Mouse (Mus musculus): ENCODE data around the gene Cmtr1. TPM values are rescaled to one million over a fixed set of nuclear protein-coding genes. Genes with fewer than 3 reads are reported as not detected.
A peak's percentile ranks its signal among the peaks of the same experiment; 100 is the strongest.

The Cmtr1 gene
- total and polyA plus RNA-seq, 3 experiments = 47.3 to 99.6 (median 77.9) TPM

DNA sequence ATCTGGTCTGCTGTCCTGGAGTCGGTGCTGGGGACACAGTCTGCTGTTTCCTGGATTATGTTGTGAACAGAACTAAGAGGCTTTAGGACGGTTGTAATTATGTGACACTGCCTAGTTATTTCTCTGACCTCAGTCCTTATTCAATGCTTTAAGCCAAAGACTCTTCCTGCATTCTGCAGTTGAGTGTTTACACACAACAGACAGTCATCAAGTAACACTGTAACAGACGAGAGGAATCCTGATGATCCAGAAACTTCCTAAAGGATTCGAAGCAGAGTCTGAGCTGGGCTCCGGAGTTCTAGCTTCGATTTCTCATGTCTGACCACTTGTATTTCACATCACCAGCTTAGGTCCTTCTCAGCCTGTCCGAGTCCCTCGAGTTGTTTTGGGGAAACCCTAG is 18.1 kb downstream of the Cmtr1 start:
- H3K4me3 ChIP-seq (ENCODE audit: control insufficient read depth in 1 of 2, insufficient read depth in 1 of 2, low read depth in 2 of 2, low read length in 2 of 2) = no peak overlapping the region
- no peaks in the 10 kb centered on the region for H3K79me2 ChIP-seq (ENCODE audit: control insufficient read depth, insufficient read depth, low read length, poor library complexity)
- H3K9ac ChIP-seq (ENCODE audit: control insufficient read depth, low read depth, low read length, poor library complexity, severe bottlenecking) = no peak overlapping the region
- H3K27ac ChIP-seq (ENCODE audit: control insufficient read depth, low read depth, low read length) = peak overlapping the region; percentile 44; the same call in 1 of the 2 replicates
- peaks cover 6 to 8% of the 10 kb centered on the region in 2 experiments for H3K4me1 ChIP-seq (ENCODE audit: control insufficient read depth in 1 of 2, insufficient read depth in 2 of 2, low read length in 2 of 2)
- H3K36me3 ChIP-seq (ENCODE audit: control insufficient read depth in 1 of 2, insufficient read depth in 2 of 2, low read length in 2 of 2) = peaks cover 14 to 39% of the 10 kb centered on the region in 2 experiments
- no peaks in the 10 kb centered on the region for H3K9me3 ChIP-seq (replicated peaks; ENCODE audit: insufficient read depth, low read length)
- no peaks in the 10 kb centered on the region for H3K27me3 ChIP-seq (ENCODE audit: control insufficient read depth in 1 of 2, insufficient read depth in 2 of 2, low read length in 2 of 2)
- TF ChIP-seq MAZ (IDR thresholded peaks at IDR 0.05; ENCODE audit: low read depth, low read length) = no peak
- TF ChIP-seq ELF1 (IDR thresholded peaks at IDR 0.05; ENCODE audit: low read depth, low read length) = no peak
- no peak for TF ChIP-seq GABPA (IDR thresholded peaks at IDR 0.05; ENCODE audit: low read depth, low read length)
- TF ChIP-seq ZC3H11A (IDR thresholded peaks at IDR 0.05; ENCODE audit: low read depth, low read length) = no peak
- DNase-seq (ENCODE audit: low read depth, low spot score) = no peak

DNA sequence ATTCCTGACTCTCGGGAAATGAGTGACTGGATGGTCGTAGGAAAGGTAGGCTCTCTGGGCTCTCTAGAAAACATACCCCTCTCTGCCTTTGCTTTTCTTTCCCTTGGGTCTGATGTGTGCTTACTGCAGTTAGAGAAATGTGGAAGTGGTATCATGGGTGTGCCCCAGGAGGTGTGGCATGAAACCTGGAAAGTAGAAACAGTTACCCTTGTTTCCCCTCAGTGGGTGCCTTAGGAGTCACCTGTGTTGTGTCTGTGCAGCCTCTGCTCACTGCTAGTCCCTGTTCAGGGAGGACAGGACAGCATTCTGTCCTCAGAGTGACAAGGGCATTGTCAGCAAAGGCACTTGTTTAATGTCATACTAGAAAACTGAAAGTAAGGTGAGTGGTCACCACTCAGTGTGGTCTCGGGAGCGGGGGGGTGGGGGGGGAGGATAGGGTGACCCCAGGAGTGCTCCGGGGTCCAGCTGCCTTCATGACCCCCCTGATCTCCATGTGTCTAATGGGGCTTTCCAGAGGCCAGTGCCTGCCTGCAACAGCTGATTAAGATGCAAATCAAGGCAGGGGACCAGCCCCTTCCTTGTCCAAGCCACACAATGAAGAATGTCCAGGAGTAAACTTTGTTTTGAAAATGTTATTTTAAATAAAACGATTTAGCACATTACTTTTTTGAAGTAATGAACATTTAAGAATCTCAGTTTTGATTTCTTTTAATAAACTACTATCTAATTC is 18.8 kb downstream of the Cmtr1 start:
- DNase-seq (ENCODE audit: low read depth, low spot score) = peak; percentile 57
- H3K79me2 ChIP-seq (ENCODE audit: control insufficient read depth, insufficient read depth, low read length, poor library complexity) = no peaks in the 10 kb centered on the region
- TF ChIP-seq GABPA (IDR thresholded peaks at IDR 0.05; ENCODE audit: low read depth, low read length) (no peak), POLR2AphosphoS2 (IDR thresholded peaks at IDR 0.05; ENCODE audit: low read length) (no peak), MYB (IDR thresholded peaks at IDR 0.05; ENCODE audit: low read depth, low read length) (no peak), SMC3 (IDR thresholded peaks at IDR 0.05; ENCODE audit: low read depth, low read length) (no peak), TBP (IDR thresholded peaks at IDR 0.05; ENCODE audit: low read depth, low read length) (no peak), ETS1 (IDR thresholded peaks at IDR 0.05; ENCODE audit: low read depth, low read length) (no peak)
- H3K36me3 ChIP-seq (ENCODE audit: control insufficient read depth in 1 of 2, insufficient read depth in 2 of 2, low read length in 2 of 2) = peaks cover 16 to 37% of the 10 kb centered on the region in 2 experiments
- H3K27ac ChIP-seq (ENCODE audit: control insufficient read depth, low read depth, low read length) = peak overlapping the region; percentile 44; the same call in 1 of the 2 replicates
- no peaks in the 10 kb centered on the region for H3K9me3 ChIP-seq (replicated peaks; ENCODE audit: insufficient read depth, low read length)
- no peak overlapping the region for H3K9ac ChIP-seq (ENCODE audit: control insufficient read depth, low read depth, low read length, poor library complexity, severe bottlenecking)
- H3K27me3 ChIP-seq (ENCODE audit: control insufficient read depth in 1 of 2, insufficient read depth in 2 of 2, low read length in 2 of 2) = no peaks in the 10 kb centered on the region
- H3K4me3 ChIP-seq (ENCODE audit: control insufficient read depth in 1 of 2, insufficient read depth in 1 of 2, low read depth in 2 of 2, low read length in 2 of 2) = no peak overlapping the region
- H3K4me1 ChIP-seq (ENCODE audit: control insufficient read depth in 1 of 2, insufficient read depth in 2 of 2, low read length in 2 of 2) = peaks cover 6 to 8% of the 10 kb centered on the region in 2 experiments

- Histone ChIP-seq H3K9me3 (replicated peaks; ENCODE audit: insufficient read depth, low read length) (no peaks in the 10 kb centered on the region), H3K36me3 (ENCODE audit: control insufficient read depth in 1 of 2, insufficient read depth in 2 of 2, low read length in 2 of 2) (peaks cover 22 to 31% of the 10 kb centered on the region in 2 experiments)
- TF ChIP-seq BHLHE40 (IDR thresholded peaks at IDR 0.05; ENCODE audit: borderline replicate concordance, low read depth, low read length) = no peak
- no peak for TF ChIP-seq KAT2A (conservative IDR thresholded peaks at IDR 0.05; ENCODE audit: low read depth, low read length)
- no peak for TF ChIP-seq TAL1 (IDR thresholded peaks at IDR 0.05; ENCODE audit: low read length)
- no peak for TF ChIP-seq HCFC1 (IDR thresholded peaks at IDR 0.05; ENCODE audit: low read depth, low read length)
- TF ChIP-seq ETS1 (IDR thresholded peaks at IDR 0.05; ENCODE audit: low read depth, low read length) = no peak
- no peak for TF ChIP-seq UBTF (IDR thresholded peaks at IDR 0.05; ENCODE audit: borderline replicate concordance, insufficient read depth, low read depth, low read length)
- no peak for TF ChIP-seq RAD21 (IDR thresholded peaks at IDR 0.05; ENCODE audit: low read depth, low read length)
- no peak for TF ChIP-seq EP300 (IDR thresholded peaks at IDR 0.05; ENCODE audit: low read depth in 1 of 2, low read length in 2 of 2)
- TF ChIP-seq MAX (IDR thresholded peaks at IDR 0.05; ENCODE audit: low read length) = no peak
- no peak for TF ChIP-seq SMC3 (IDR thresholded peaks at IDR 0.05; ENCODE audit: low read depth, low read length)
- TF ChIP-seq POLR2AphosphoS5 (IDR thresholded peaks at IDR 0.05; ENCODE audit: borderline replicate concordance, low read depth, low read length) = no peak
- TF ChIP-seq ZC3H11A (IDR thresholded peaks at IDR 0.05; ENCODE audit: low read depth, low read length) = no peak
- no peak for TF ChIP-seq CHD1 (IDR thresholded peaks at IDR 0.05; ENCODE audit: low read depth, low read length)
- TF ChIP-seq TBP (IDR thresholded peaks at IDR 0.05; ENCODE audit: low read depth, low read length) = no peak
- TF ChIP-seq GABPA (IDR thresholded peaks at IDR 0.05; ENCODE audit: low read depth, low read length) = no peak
- no peak for TF ChIP-seq NRF1 (IDR thresholded peaks at IDR 0.05; ENCODE audit: insufficient read depth, low read depth, low read length, poor library complexity, severe bottlenecking)
- no peak for TF ChIP-seq GATA1 (IDR thresholded peaks at IDR 0.05; ENCODE audit: low read depth, low read length)
These were observed 19.8 kb downstream of the Cmtr1 start for GRCm38 (mm10) chr17:29680174-29680573.

More at GRCm38 (mm10) chr17:29680174-29680573, 19.8 kb downstream of the Cmtr1 start:
- Histone ChIP-seq H3K27ac (ENCODE audit: control insufficient read depth, low read depth, low read length) (no peak overlapping the region), H3K4me3 (ENCODE audit: control insufficient read depth in 1 of 2, insufficient read depth in 1 of 2, low read depth in 2 of 2, low read length in 2 of 2) (no peak overlapping the region), H3K4me1 (ENCODE audit: control insufficient read depth in 1 of 2, insufficient read depth in 2 of 2, low read length in 2 of 2) (peaks cover 6 to 12% of the 10 kb centered on the region in 2 experiments), H3K9ac (ENCODE audit: control insufficient read depth, low read depth, low read length, poor library complexity, severe bottlenecking) (no peak overlapping the region), H3K79me2 (ENCODE audit: control insufficient read depth, insufficient read depth, low read length, poor library complexity) (no peaks in the 10 kb centered on the region), H3K27me3 (ENCODE audit: control insufficient read depth in 1 of 2, insufficient read depth in 2 of 2, low read length in 2 of 2) (no peaks in the 10 kb centered on the region)
- no peak for DNase-seq (ENCODE audit: low read depth, low spot score)
